Comparison of ENCODE assay signal across 8 mouse cellular contexts in the genomic region with DNA sequence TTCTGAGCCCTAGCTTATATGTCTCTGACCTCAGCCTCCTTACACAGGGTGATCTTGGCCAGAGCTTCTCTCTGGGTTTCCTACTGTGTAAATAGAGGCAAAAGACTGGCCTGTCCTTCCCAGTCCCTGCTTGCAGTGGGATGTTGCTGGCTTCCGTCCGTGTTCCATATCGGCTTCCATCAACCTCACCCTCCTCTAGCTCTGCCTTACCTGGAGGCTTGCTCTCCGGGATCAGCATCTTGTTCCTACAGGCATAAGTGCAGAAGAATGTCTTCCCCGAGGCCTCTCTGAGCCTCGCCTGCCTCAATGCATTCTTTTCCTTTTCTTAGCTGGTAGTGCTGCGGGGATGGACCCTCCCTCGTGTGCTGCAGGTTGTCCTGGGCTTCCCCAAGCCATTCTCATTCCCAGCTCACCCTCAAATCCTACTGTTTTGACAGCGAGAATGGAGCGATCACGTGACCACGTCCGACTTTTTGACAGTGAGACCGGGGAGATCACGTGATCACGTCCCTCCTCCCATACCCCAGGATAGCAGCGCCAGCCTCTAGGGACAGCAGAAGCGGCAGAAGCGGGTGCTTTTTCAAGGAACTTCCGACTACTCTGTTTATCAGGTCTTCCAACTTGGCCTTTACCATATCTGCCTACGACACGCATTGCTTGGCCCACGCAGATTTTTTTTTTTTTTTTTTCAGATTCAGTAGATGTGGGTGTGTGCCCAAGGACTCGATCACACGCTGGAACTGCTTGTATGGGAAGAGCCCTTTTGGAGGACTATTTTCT. TPM values are rescaled to one million over a fixed set of nuclear protein-coding genes. Genes with fewer than 3 reads are reported as not detected.
DNase-seq lines count a peak whose midpoint lies in the region; ATAC-seq and TF ChIP-seq lines count a peak whose summit lies in the region.

No protein-coding gene starts in this region.

- peak; percentile 78 for DNase-seq in MEL-GATA-1-ER (ENCODE audit: extremely low read depth, low read depth)
- peak; percentile 89 for DNase-seq in cerebellum, adult 9-10 months
- DNase-seq in frontal cortex, adult 2 months (ENCODE audit: extremely low spot score in 1 of 2, low spot score in 1 of 2) = peak; percentile 66 to 82
- DNase-seq in hindbrain, embryonic 11.5 days (ENCODE audit: low spot score) = peak; percentile 84
- DNase-seq in layer of hippocampus, adult 9-10 months (ENCODE audit: low spot score) = peak; percentile 61
- peak; percentile 90 for DNase-seq in lung, embryonic 14.5 days
- peak; percentile 65 for DNase-seq in thymus, adult 2 months

- H3K9ac ChIP-seq in hindbrain, embryonic 11.5 days (ENCODE audit: low read depth, low read length) = peak overlapping the region; percentile 45; the same call in 1 of the 2 replicates
- peak overlapping the region; percentile 48 for H3K9ac ChIP-seq in lung, embryonic 14.5 days

- H3K27me3 ChIP-seq in hindbrain, embryonic 11.5 days (ENCODE audit: control insufficient read depth, insufficient read depth, low read length) = no peaks in the 10 kb centered on the region
- H3K27me3 ChIP-seq in lung, embryonic 14.5 days (ENCODE audit: insufficient read depth, low read length) = no peaks in the 10 kb centered on the region
- no peaks in the 10 kb centered on the region for H3K27me3 ChIP-seq in thymus, adult 2 months (ENCODE audit: control insufficient read depth, insufficient read depth, low read length)

- H3K27ac ChIP-seq in hindbrain, embryonic 11.5 days (ENCODE audit: low read depth, low read length) = no peak overlapping the region
- H3K27ac ChIP-seq in lung, embryonic 14.5 days (ENCODE audit: low read depth) = no peak overlapping the region
- no peak overlapping the region for H3K27ac ChIP-seq in thymus, adult 2 months (ENCODE audit: control insufficient read depth, insufficient read depth, low read length)

- peak overlapping the region; percentile 77 for H3K4me2 ChIP-seq in hindbrain, embryonic 11.5 days (replicated peaks; ENCODE audit: low read depth, low read length)
- peak overlapping the region; percentile 83 for H3K4me2 ChIP-seq in lung, embryonic 14.5 days

- no peaks in the 10 kb centered on the region for H3K36me3 ChIP-seq in hindbrain, embryonic 11.5 days (ENCODE audit: control insufficient read depth, insufficient read depth, low read length)
- H3K36me3 ChIP-seq in lung, embryonic 14.5 days (ENCODE audit: insufficient read depth) = no peaks in the 10 kb centered on the region
- no peaks in the 10 kb centered on the region for H3K36me3 ChIP-seq in thymus, adult 2 months (ENCODE audit: control insufficient read depth, insufficient read depth, low read length)

- ATAC-seq in hindbrain, embryonic 11.5 days (ENCODE audit: low FRiP score) = peak; percentile 89
- peak; percentile 87 for ATAC-seq in lung, embryonic 14.5 days (ENCODE audit: insufficient read depth)
- ATAC-seq in neutrophil, adult 5-6 weeks (ENCODE audit: extremely low read depth, insufficient number of reproducible peaks, low FRiP score, poor library complexity, severe bottlenecking) = peak; percentile 17; the same call in 1 of the 2 replicates

- no peaks in the 10 kb centered on the region for H3K9me3 ChIP-seq in hindbrain, embryonic 11.5 days (ENCODE audit: control insufficient read depth, low read length)
- no peaks in the 10 kb centered on the region for H3K9me3 ChIP-seq in lung, embryonic 14.5 days (ENCODE audit: low read depth, low read length)

- H3K4me1 ChIP-seq in hindbrain, embryonic 11.5 days (replicated peaks; ENCODE audit: control insufficient read depth, insufficient read depth, low read length) = no peaks in the 10 kb centered on the region
- H3K4me1 ChIP-seq in lung, embryonic 14.5 days (ENCODE audit: insufficient read depth) = peaks cover 4% of the 10 kb centered on the region; the same call in 1 of the 2 replicates
- H3K4me1 ChIP-seq in thymus, adult 2 months (replicated peaks; ENCODE audit: control insufficient read depth, insufficient read depth, low read length) = peaks cover 3% of the 10 kb centered on the region

- peak; percentile 15; the same call in 1 of the 2 replicates for TF ChIP-seq CTCF in lung, embryonic 14.5 days (IDR thresholded peaks at IDR 0.05; ENCODE audit: low read depth)
- TF ChIP-seq CTCF in thymus, adult 2 months (IDR thresholded peaks at IDR 0.05; ENCODE audit: borderline replicate concordance, control insufficient read depth, extremely low read depth, insufficient read depth, low read length, poor library complexity) = 0 out of 2 replicates have a peak, but pooled peaks have one; percentile 24

- WGBS in hindbrain, embryonic 11.5 days = 5% methylated on average over 25 of the region's 25 CpGs
- 3% methylated on average over 25 of the region's 25 CpGs for WGBS in lung, embryonic 14.5 days
- WGBS in thymus, adult 2 months = 12% methylated on average over 25 of the region's 25 CpGs

- TF ChIP-seq POLR2A in thymus, adult 2 months (IDR thresholded peaks at IDR 0.05; ENCODE audit: control insufficient read depth, extremely low read depth, insufficient read depth, low read length, poor library complexity) = 0 out of 2 replicates have a peak, but pooled peaks have one; percentile 31

- H3K4me3 ChIP-seq in hindbrain, embryonic 11.5 days (ENCODE audit: low read depth, low read length) = peak overlapping the region; percentile 40
- peak overlapping the region; percentile 42 for H3K4me3 ChIP-seq in lung, embryonic 14.5 days (ENCODE audit: low read depth, low read length)
- peak overlapping the region; percentile 64 for H3K4me3 ChIP-seq in thymus, adult 2 months (ENCODE audit: control insufficient read depth, insufficient read depth, low read length)

RNA-seq across cellular contexts. Expression of a gene that starts 11.7 kb away (rescaled TPM):
- 0.44 and 0.74 TPM in 2 replicates for polyA plus RNA-seq in frontal cortex, adult 2 months (2012; rRNA removed)
- polyA plus RNA-seq in hindbrain, embryonic 11.5 days (2014; fragmentation: Nextera tagmentation; extraction: Ambion mirVana) = 0.27 TPM in 1 of 2 replicates, not detected in the other
- polyA plus RNA-seq in lung, embryonic 14.5 days (2014; fragmentation: Nextera tagmentation; extraction: Ambion mirVana) = 0.47 and 0.80 TPM in 2 replicates
- 542 and 614 TPM in 2 replicates for total RNA-seq in neutrophil, adult 5-6 weeks (2017)
- 3.8 and 4.2 TPM in 2 replicates for polyA plus RNA-seq in thymus, adult 2 months (2012; rRNA removed)

Comparison
In these comparisons a context has a peak if more than half of its experiments do, and no peak if none do; other contexts are left out.
1. ATAC-seq: peak in every context shown above with its lines; median percentile 89 in hindbrain, embryonic 11.5 days; 87 in lung, embryonic 14.5 days; 17 in neutrophil, adult 5-6 weeks.